Mouse (Mus musculus) lung, postnatal 0 days (tissue): ENCODE measurements around the gene Scimp.

Experiments used
- CTCF ChIP-seq: IDR thresholded peaks from 2 replicates; pipeline ENCODE4 v1.5.1; 2016; ENCODE audit warnings: antibody characterized with exemption, mild to moderate bottlenecking
- EP300 ChIP-seq: IDR thresholded peaks from 2 replicates; pipeline ENCODE4 v1.6.1; 2016; ENCODE audit warnings: antibody characterized with exemption, mild to moderate bottlenecking, control low read depth

GRCm38 (mm10) chr11:70788972-70789655 lies 23.3 kb downstream of the Scimp start:
- TF ChIP-seq EP300 (no peak), CTCF (no peak)
